Mouse (Mus musculus) hindbrain, embryonic 15.5 days (tissue): ENCODE results near the gene Mamstr. TPM values are rescaled to one million over a fixed set of nuclear protein-coding genes. Genes with fewer than 3 reads are reported as not detected.

Source experiments
- ATAC-seq: fragments of 200-750 bp; cut with Nextera tagmentation; 2 replicates; pipeline ENCODE4 v1.8.0; 2017; ENCODE audit warnings: low read depth, moderate number of reproducible peaks, moderate TSS enrichment; ENCODE audit not compliant: low FRiP score
- H3K27ac ChIP-seq: fragments of 300-500 bp; sonication (generic); replicated peaks from 2 replicates; pipeline ENCODE4 v1.5.1; 2015; ENCODE audit warnings: mild to moderate bottlenecking, inconsistent platforms
- H3K27me3 ChIP-seq: fragments of 300-500 bp; sonication (generic); 2 replicates; pipeline ENCODE4 v1.6.1; 2015; ENCODE audit warnings: control low read depth, inconsistent platforms
- H3K36me3 ChIP-seq: fragments of 300-500 bp; sonication (generic); 2 replicates; pipeline ENCODE4 v1.6.1; 2015; ENCODE audit warnings: control low read depth, inconsistent platforms
- H3K4me1 ChIP-seq: fragments of 300-500 bp; sonication (generic); replicated peaks from 2 replicates; pipeline ENCODE4 v1.6.1; 2015; ENCODE audit warnings: control low read depth, inconsistent platforms
- H3K4me2 ChIP-seq: fragments of 300-500 bp; sonication (generic); 2 replicates; pipeline ENCODE4 v1.6.1; 2015; ENCODE audit warnings: moderate library complexity, mild to moderate bottlenecking, inconsistent platforms
- H3K4me3 ChIP-seq: fragments of 300-500 bp; sonication (generic); 2 replicates; pipeline ENCODE4 v1.5.1; 2015; ENCODE audit warnings: mild to moderate bottlenecking, inconsistent platforms
- H3K9ac ChIP-seq: fragments of 300-500 bp; sonication (generic); 2 replicates; pipeline ENCODE4 v1.6.1; 2015; ENCODE audit warnings: inconsistent platforms
- H3K9me3 ChIP-seq: fragments of 300-500 bp; sonication (generic); 2 replicates; pipeline ENCODE4 v1.6.1; 2016; ENCODE audit warnings: control low read depth, inconsistent platforms
- WGBS: fragments of 180-500 bp; shearing (Covaris S2); methylation state at CpG from one replicate; pipeline ENCODE4 v1.1.7; 2015; 5-methylcytosine and 5-hydroxymethylcytosine counted together
- polyA plus RNA-seq: library from polyadenylated mRNA; unstranded; fragments of >200 nt; fragmentation: Nextera tagmentation; extraction: Ambion mirVana; gene quantifications from 2 replicates; pipeline ENCODE4 v1.2.1, GENCODE M21; 2015

Mamstr gene
- polyA plus RNA-seq: 4.0 and 5.2 TPM in 2 replicates

GRCm38 (mm10) chr7:45639561-45640027 lies at the start of gene Mamstr:
Gene Mamstr (plus strand): TSS chr7:45639977.
- H3K4me1 ChIP-seq: peaks cover 34% of the 10 kb centered on the region
- ATAC-seq: no peak
- H3K27me3 ChIP-seq: no peaks in the 10 kb centered on the region
- peaks cover 6% of the 10 kb centered on the region for H3K36me3 ChIP-seq
- 26% methylated on average over 19 of the region's 19 CpGs for WGBS
- H3K4me2 ChIP-seq: peak within 1 kb of the TSS; percentile 69
- H3K9me3 ChIP-seq: no peaks in the 10 kb centered on the region
- no peak within 1 kb of the TSS for H3K4me3 ChIP-seq
- no peak within 1 kb of the TSS for H3K9ac ChIP-seq
- H3K27ac ChIP-seq: no peak within 1 kb of the TSS

GRCm38 (mm10) chr7:45590874-45591273 lies 48.9 kb upstream of the Mamstr start:
- H3K27ac ChIP-seq: no peak overlapping the region
- H3K4me3 ChIP-seq: no peak overlapping the region

DNA sequence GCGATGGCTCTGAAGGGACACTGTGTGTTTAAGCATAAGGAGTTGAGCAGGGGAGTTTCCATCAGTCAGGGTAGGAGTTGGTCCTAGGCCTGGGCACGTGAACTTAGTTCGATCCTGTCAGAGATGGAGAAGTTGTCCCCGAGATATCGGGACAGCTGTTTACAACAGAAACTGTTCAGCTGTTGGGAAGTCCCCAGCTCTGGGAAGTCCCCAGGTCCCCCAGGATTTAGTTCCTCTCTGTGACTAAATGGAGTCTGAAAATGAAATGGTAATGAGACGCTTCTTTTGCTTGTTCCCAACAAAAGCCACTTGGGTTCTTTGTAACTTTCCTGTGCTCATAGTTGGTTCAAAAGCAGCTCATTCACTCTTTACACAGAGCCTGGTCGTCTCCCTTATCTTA lies 47.9 kb upstream of the Mamstr start:
- no peaks in the 10 kb centered on the region for H3K9me3 ChIP-seq
- peaks cover 9% of the 10 kb centered on the region for H3K4me1 ChIP-seq
- H3K36me3 ChIP-seq: no peaks in the 10 kb centered on the region
- 76% methylated on average over 7 of the region's 7 CpGs for WGBS
- no peaks in the 10 kb centered on the region for H3K27me3 ChIP-seq
- H3K9ac ChIP-seq: no peak overlapping the region
- H3K27ac ChIP-seq: no peak overlapping the region
- no peak overlapping the region for H3K4me2 ChIP-seq
- H3K4me3 ChIP-seq: no peak overlapping the region
- no peak for ATAC-seq

More at GRCm38 (mm10) chr7:45590874-45591273, 48.9 kb upstream of the Mamstr start:
- no peaks in the 10 kb centered on the region for H3K9me3 ChIP-seq
- 63% methylated on average over 3 of the region's 3 CpGs for WGBS
- H3K27me3 ChIP-seq: no peaks in the 10 kb centered on the region
- peaks cover 9% of the 10 kb centered on the region for H3K4me1 ChIP-seq
- H3K36me3 ChIP-seq: no peaks in the 10 kb centered on the region
- H3K4me2 ChIP-seq: no peak overlapping the region
- no peak for ATAC-seq
- no peak overlapping the region for H3K9ac ChIP-seq

GRCm38 (mm10) chr7:45593118-45593815 lies 46.5 kb upstream of the Mamstr start:
- H3K9ac ChIP-seq: no peak overlapping the region
- no peaks in the 10 kb centered on the region for H3K27me3 ChIP-seq
- ATAC-seq: no peak
- no peak overlapping the region for H3K4me2 ChIP-seq
- no peaks in the 10 kb centered on the region for H3K36me3 ChIP-seq
- no peak overlapping the region for H3K4me3 ChIP-seq
- no peak overlapping the region for H3K27ac ChIP-seq
- H3K9me3 ChIP-seq: no peaks in the 10 kb centered on the region
- 24% methylated on average over 10 of the region's 10 CpGs for WGBS
- peaks cover 9% of the 10 kb centered on the region for H3K4me1 ChIP-seq

DNA sequence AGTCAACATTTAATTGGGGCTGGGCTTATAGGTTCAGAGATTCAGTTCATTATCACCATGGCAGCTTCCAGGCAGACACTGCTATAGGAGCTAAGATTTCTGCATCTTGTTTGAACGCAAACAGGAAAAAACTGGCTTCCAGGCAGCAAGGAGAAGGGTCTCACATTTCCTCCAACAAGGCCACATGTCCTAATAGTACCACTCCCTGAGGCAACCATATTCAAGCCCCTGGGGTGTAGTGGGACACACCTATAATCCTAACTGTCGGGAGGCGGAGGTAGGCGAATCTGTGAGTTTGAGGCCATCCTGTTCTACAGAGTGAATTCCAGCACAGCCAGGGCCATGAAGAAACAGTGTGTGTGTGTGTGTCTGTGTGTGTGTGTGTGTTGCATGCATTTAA lies 44.6 kb upstream of the Mamstr start:
- H3K27ac ChIP-seq: no peak overlapping the region
- H3K36me3 ChIP-seq: no peaks in the 10 kb centered on the region
- H3K9me3 ChIP-seq: no peaks in the 10 kb centered on the region
- no peaks in the 10 kb centered on the region for H3K4me1 ChIP-seq
- H3K27me3 ChIP-seq: no peaks in the 10 kb centered on the region
- H3K4me2 ChIP-seq: no peak overlapping the region
- H3K4me3 ChIP-seq: no peak overlapping the region
- H3K9ac ChIP-seq: no peak overlapping the region
- WGBS: 92% methylated on average over 4 of the region's 4 CpGs
- ATAC-seq: no peak

- ATAC-seq: no peak
- WGBS: 95% methylated on average over 1 of the region's 1 CpGs
- Histone ChIP-seq H3K4me2 (no peak overlapping the region), H3K27me3 (no peaks in the 10 kb centered on the region), H3K9ac (no peak overlapping the region), H3K4me3 (no peak overlapping the region), H3K4me1 (no peaks in the 10 kb centered on the region), H3K36me3 (no peaks in the 10 kb centered on the region), H3K9me3 (no peaks in the 10 kb centered on the region), H3K27ac (no peak overlapping the region)
Observed at GRCm38 (mm10) chr7:45596107-45596506, 43.7 kb upstream of the Mamstr start.

DNA sequence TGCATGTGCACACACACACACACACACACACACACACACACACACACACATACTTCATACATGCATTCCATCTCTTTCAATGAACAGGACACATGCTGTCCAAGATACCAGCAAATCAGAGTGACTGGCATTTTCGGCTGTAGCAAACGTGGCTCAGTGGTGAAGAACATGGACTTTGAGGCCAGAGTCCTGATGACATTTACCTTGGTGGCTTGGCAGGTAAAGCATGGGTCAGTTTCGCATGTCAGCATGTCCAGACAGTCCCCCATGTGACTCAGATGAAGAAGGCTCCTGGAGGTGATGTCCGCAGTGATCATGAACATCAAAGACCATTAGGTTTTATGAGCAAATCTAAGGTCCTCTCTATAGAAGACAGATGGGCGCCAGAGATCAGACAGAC lies 42.8 kb upstream of the Mamstr start:
- WGBS: 95% methylated on average over 5 of the region's 5 CpGs
- H3K4me1 ChIP-seq: no peaks in the 10 kb centered on the region
- no peak overlapping the region for H3K9ac ChIP-seq
- no peaks in the 10 kb centered on the region for H3K27me3 ChIP-seq
- H3K27ac ChIP-seq: no peak overlapping the region
- H3K9me3 ChIP-seq: no peaks in the 10 kb centered on the region
- H3K4me2 ChIP-seq: no peak overlapping the region
- ATAC-seq: no peak
- H3K36me3 ChIP-seq: no peaks in the 10 kb centered on the region
- H3K4me3 ChIP-seq: no peak overlapping the region

DNA sequence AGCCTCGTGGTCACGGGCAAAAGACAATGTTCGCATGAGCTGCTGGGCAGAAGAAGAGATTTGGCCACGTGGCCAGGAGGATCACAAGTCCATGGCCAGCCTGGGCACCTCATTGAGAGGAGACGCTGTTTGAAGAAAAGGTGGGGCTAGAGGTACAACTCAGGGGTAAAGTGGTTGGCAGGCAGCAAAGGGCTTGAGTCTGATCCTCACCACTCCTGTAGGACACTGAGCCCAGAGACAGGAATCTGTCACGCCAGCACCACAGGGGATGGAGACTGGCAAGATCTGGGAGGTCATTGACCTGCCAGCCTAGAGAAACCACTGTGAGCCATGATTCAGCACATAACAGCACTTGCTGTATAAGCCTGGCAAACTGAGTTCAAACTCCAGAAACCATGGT lies 42.2 kb upstream of the Mamstr start:
- Histone ChIP-seq H3K27me3 (no peaks in the 10 kb centered on the region), H3K36me3 (no peaks in the 10 kb centered on the region), H3K9me3 (no peaks in the 10 kb centered on the region), H3K4me3 (no peak overlapping the region), H3K9ac (no peak overlapping the region), H3K27ac (no peak overlapping the region), H3K4me2 (no peak overlapping the region), H3K4me1 (no peaks in the 10 kb centered on the region)
- WGBS: 91% methylated on average over 6 of the region's 6 CpGs
- ATAC-seq: no peak

DNA sequence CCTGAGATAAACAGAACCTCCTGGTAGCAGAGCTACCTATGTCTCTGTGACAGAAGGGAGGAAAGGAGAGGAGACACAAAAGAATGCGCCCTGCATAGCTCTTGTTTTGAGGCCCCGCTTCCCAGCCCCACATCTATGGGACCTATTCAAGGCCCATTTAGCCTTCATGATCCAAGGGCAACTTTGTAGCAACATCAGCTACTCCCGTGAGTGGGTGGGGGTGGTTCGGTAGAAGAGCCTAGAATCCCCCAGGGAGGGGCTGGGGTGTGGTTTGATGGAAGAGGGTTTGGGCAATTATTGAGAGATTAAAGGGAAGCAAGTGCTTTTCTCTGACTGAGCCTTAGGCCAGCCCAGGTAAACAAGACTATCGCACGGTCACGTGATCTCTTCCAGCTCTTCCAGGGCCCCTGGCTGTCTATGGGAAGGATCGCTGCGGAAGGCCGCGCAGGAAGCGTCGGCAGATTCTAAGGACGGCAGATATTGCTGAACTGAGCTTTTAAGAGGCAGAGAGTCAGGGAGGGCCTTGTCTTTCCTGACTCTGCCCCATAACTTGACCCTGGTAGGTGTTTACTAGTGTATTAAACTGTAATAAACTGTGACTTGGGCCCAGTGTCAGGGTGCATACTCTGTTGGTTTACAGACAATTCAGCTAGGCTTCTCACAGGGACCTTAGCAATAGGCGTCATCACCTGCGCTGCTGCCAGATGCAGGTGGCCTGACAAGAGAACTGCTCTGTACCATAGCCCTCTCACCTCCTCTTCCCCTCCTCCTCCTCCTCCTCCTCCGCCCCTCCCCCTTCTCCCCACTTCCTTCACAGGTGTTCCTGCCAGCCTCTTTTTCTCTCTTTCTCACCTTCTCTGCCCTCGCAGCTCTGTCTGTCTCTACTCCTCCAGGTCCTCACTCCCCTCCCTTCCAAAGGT lies 40.6 kb upstream of the Mamstr start:
- no peak for ATAC-seq
- no peak overlapping the region for H3K4me3 ChIP-seq
- no peaks in the 10 kb centered on the region for H3K27me3 ChIP-seq
- H3K4me2 ChIP-seq: no peak overlapping the region
- no peaks in the 10 kb centered on the region for H3K9me3 ChIP-seq
- no peaks in the 10 kb centered on the region for H3K36me3 ChIP-seq
- H3K4me1 ChIP-seq: no peaks in the 10 kb centered on the region
- no peak overlapping the region for H3K27ac ChIP-seq
- 57% methylated on average over 18 of the region's 18 CpGs for WGBS
- no peak overlapping the region for H3K9ac ChIP-seq

DNA sequence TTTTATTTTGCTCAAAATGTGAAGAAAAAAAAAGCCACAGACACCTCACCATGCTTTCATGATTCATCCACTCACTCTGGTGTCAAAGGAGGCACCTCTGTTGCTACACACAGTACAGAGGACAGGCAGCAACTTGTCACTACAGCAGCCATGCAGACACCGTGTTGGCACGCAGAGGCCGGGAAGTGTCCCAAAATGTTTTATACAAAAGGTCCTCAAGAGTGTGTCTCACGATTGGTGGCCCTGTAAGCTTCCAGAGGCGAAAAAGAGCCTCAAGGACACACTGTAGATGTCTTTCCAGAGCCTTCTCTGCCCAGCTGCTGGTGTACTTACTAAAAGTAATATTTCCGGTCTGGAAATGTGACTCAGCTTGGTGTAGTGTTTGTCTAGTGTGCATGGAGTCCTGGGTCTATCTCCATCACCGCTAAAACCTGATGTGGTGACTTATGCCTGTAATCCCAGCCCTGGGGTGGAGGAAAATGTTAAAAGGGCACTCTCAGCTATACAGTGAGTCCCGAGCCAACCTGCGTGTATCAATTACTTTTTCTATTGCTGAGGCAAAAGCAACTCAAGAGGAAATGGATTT lies 34.0 kb upstream of the Mamstr start:
- no peaks in the 10 kb centered on the region for H3K27me3 ChIP-seq
- no peaks in the 10 kb centered on the region for H3K36me3 ChIP-seq
- H3K4me3 ChIP-seq: no peak overlapping the region
- H3K9me3 ChIP-seq: no peaks in the 10 kb centered on the region
- ATAC-seq: no peak
- 86% methylated on average over 9 of the region's 9 CpGs for WGBS
- H3K4me2 ChIP-seq: no peak overlapping the region
- no peak overlapping the region for H3K27ac ChIP-seq
- no peaks in the 10 kb centered on the region for H3K4me1 ChIP-seq
- no peak overlapping the region for H3K9ac ChIP-seq

- WGBS: 82% methylated on average over 1 of the region's 1 CpGs
- H3K36me3 ChIP-seq: no peaks in the 10 kb centered on the region
Observed at GRCm38 (mm10) chr7:45609511-45609910, 30.3 kb upstream of the Mamstr start.

GRCm38 (mm10) chr7:45616277-45616676 lies 23.5 kb upstream of the Mamstr start:
- Histone ChIP-seq H3K4me3 (no peak overlapping the region), H3K36me3 (no peaks in the 10 kb centered on the region), H3K9me3 (no peaks in the 10 kb centered on the region), H3K27me3 (peaks cover 36% of the 10 kb centered on the region), H3K9ac (no peak overlapping the region), H3K4me1 (peaks cover 7% of the 10 kb centered on the region), H3K27ac (no peak overlapping the region), H3K4me2 (no peak overlapping the region)
- ATAC-seq: no peak
- WGBS: 33% methylated on average over 6 of the region's 6 CpGs

More at GRCm38 (mm10) chr7:45609511-45609910, 30.3 kb upstream of the Mamstr start:
- Histone ChIP-seq H3K9ac (no peak overlapping the region), H3K9me3 (no peaks in the 10 kb centered on the region), H3K4me1 (no peaks in the 10 kb centered on the region), H3K27me3 (no peaks in the 10 kb centered on the region), H3K4me2 (no peak overlapping the region), H3K27ac (no peak overlapping the region), H3K4me3 (no peak overlapping the region)
- ATAC-seq: no peak
